Mouse (Mus musculus) olfactory bulb, adult 2 months (tissue): ENCODE results near the gene Speer4b.

Experiments used
- CTCF ChIP-seq: fragments of 200-500 bp; IDR thresholded peaks from 2 replicates; pipeline ENCODE4 v1.5.1; 2012; ENCODE audit warnings: low read depth, mild to moderate bottlenecking, low read length, moderate library complexity; ENCODE audit not compliant: insufficient read depth
- POLR2A ChIP-seq: fragments of 200-500 bp; IDR thresholded peaks from 2 replicates; pipeline ENCODE4 v1.6.1; 2012; ENCODE audit warnings: mild to moderate bottlenecking, low read depth, low read length, moderate library complexity; ENCODE audit not compliant: insufficient read depth

- TF ChIP-seq CTCF = no peak
- no peak for TF ChIP-seq POLR2A
These were observed 15.1 kb downstream of the Speer4b start for GRCm38 (mm10) chr5:27486138-27486537.
